Mouse (Mus musculus) left cerebral cortex, adult 18-20 months (tissue): ENCODE data around the gene Apba2. TPM values are rescaled to one million over a fixed set of nuclear protein-coding genes. Genes with fewer than 3 reads are reported as not detected.

Experiments
- DNase-seq, 2 experiments: peaks; one replicate each; pipeline ENCODE4 v3.0.0; 2021 to 2022; ENCODE audit warnings: low spot score in 2 of 2, mixed read lengths in 1 of 2
- long read RNA-seq, 2 experiments: library from polyadenylated mRNA; stranded (forward); transcript quantifications; one replicate each; pipeline ENCODE4 v2.0.0; 2021
- total RNA-seq, 2 experiments: library from RNA; stranded (reverse); gene quantifications; 2 replicates each; pipeline ENCODE4 v1.2.3; 2021

Gene Apba2
- total RNA-seq, result 100 to 1,000 TPM; 228 to 245 TPM
- long read RNA-seq, experiment 1, transcript Apba2-201 (15 exons, 3,321 nt), result major isoform, 9 of 142 reads
- long read RNA-seq, experiment 1, partial matches to known transcripts, result 44 of 142 reads
- long read RNA-seq, experiment 1, other reads (novel, unspliced or antisense), result 86 of 142 reads
- long read RNA-seq, experiment 2, transcript Apba2-201 (15 exons, 3,321 nt), result major isoform, 7 of 79 reads
- long read RNA-seq, experiment 2, partial matches to known transcripts, result 28 of 79 reads
- long read RNA-seq, experiment 2, other reads (novel, unspliced or antisense), result 44 of 79 reads

GRCm38 (mm10) chr7:64501536-64502270 lies at the start of gene Apba2:
TSS of gene Apba2 (plus strand) at chr7:64501706.
- DNase-seq, result peak; percentile 74 to 83

GRCm38 (mm10) chr7:64451861-64452382 lies 49.6 kb upstream of the Apba2 start:
- DNase-seq, result peak in 1 of 2 experiments; percentile 9

- no peak for DNase-seq
Observed at GRCm38 (mm10) chr7:64452471-64453222, 48.9 kb upstream of the Apba2 start.

GRCm38 (mm10) chr7:64456176-64456575 lies 45.3 kb upstream of the Apba2 start:
- DNase-seq, result no peak

GRCm38 (mm10) chr7:64456676-64457075 lies 44.8 kb upstream of the Apba2 start:
- DNase-seq, result no peak

- no peak for DNase-seq
Observed at GRCm38 (mm10) chr7:64457811-64458210, 43.7 kb upstream of the Apba2 start.

GRCm38 (mm10) chr7:64497438-64497837 lies 4.1 kb upstream of the Apba2 start:
- peak; percentile 3 to 35 for DNase-seq

- DNase-seq, result peak; percentile 4 to 26
Observed at GRCm38 (mm10) chr7:64502271-64503180, 1.0 kb downstream of the Apba2 start.

GRCm38 (mm10) chr7:64503641-64504040 lies 2.1 kb downstream of the Apba2 start:
- peak; percentile 15 to 26 for DNase-seq

GRCm38 (mm10) chr7:64504691-64505231 lies 3.3 kb downstream of the Apba2 start:
- peak; percentile 64 to 75 for DNase-seq

GRCm38 (mm10) chr7:64505571-64505970 lies 4.1 kb downstream of the Apba2 start:
- DNase-seq, result peak; percentile 51 to 54

GRCm38 (mm10) chr7:64508826-64509225 lies 7.3 kb downstream of the Apba2 start:
- peak; percentile 1 to 5 for DNase-seq

GRCm38 (mm10) chr7:64509911-64510310 lies 8.4 kb downstream of the Apba2 start:
- peak in 1 of 2 experiments; percentile 1 for DNase-seq

GRCm38 (mm10) chr7:64510526-64511210 lies 9.2 kb downstream of the Apba2 start:
- no peak for DNase-seq

GRCm38 (mm10) chr7:64513621-64514020 lies 12.1 kb downstream of the Apba2 start:
- DNase-seq, result peak in 1 of 2 experiments; percentile 1

GRCm38 (mm10) chr7:64515280-64515679 lies 13.8 kb downstream of the Apba2 start:
- no peak for DNase-seq

GRCm38 (mm10) chr7:64515891-64516290 lies 14.4 kb downstream of the Apba2 start:
- no peak for DNase-seq

GRCm38 (mm10) chr7:64519091-64519490 lies 17.6 kb downstream of the Apba2 start:
- DNase-seq, result no peak

GRCm38 (mm10) chr7:64519521-64519920 lies 18.0 kb downstream of the Apba2 start:
- no peak for DNase-seq
